Mouse (Mus musculus) urinary bladder, postnatal 10 days (tissue): Measurements from ENCODE around the gene Cdkn2aipnl.

ENCODE experiments used
- DNase-seq: peaks from one replicate; pipeline ENCODE4 v3.0.0; 2022; ENCODE audit warnings: low spot score

The Cdkn2aipnl gene

GRCm38 (mm10) chr11:51967443-51968401 lies at the start of gene Cdkn2aipnl:
Gene Cdkn2aipnl (plus strand): TSS chr11:51967661.
- peak; percentile 85 for DNase-seq

DNA sequence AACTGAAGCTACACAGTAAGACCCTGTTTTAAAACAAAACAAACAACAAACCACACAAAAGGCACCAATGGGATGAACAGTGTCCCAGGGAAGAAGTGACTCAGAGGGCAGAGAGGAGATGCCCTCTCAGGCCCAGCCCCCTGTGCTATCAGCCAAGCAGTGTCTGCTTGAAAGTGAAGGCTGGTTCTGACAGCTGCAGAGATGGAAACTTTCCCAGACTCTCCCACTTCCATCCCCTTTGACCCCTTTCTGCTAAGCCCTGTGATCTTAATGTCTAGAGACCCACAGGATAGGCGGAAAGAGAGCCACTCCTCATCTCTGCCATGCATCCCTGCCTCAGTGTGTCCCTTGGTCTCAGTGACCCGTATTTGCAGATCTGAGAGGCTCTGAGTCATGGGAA lies 49.5 kb upstream of the Cdkn2aipnl start:
- no peak for DNase-seq

DNA sequence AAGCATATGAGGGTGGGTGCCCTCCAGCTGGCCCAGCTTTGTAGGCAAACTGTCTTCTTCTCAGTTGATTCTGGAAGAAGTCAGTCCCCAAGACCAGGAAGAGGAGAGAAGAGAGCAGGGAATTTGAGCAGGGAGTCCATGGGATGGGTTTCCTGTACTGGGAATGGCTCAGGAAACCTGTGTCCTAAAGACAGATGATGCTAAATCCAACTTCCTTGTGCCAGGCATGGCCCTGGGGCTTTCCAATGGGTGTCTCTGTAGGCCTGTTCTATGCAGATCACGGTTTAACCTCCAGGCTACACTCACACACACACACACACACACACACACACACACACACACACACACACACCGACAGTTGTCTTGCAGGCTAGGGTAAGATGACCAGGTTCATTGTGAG lies 48.9 kb upstream of the Cdkn2aipnl start:
- no peak for DNase-seq

DNA sequence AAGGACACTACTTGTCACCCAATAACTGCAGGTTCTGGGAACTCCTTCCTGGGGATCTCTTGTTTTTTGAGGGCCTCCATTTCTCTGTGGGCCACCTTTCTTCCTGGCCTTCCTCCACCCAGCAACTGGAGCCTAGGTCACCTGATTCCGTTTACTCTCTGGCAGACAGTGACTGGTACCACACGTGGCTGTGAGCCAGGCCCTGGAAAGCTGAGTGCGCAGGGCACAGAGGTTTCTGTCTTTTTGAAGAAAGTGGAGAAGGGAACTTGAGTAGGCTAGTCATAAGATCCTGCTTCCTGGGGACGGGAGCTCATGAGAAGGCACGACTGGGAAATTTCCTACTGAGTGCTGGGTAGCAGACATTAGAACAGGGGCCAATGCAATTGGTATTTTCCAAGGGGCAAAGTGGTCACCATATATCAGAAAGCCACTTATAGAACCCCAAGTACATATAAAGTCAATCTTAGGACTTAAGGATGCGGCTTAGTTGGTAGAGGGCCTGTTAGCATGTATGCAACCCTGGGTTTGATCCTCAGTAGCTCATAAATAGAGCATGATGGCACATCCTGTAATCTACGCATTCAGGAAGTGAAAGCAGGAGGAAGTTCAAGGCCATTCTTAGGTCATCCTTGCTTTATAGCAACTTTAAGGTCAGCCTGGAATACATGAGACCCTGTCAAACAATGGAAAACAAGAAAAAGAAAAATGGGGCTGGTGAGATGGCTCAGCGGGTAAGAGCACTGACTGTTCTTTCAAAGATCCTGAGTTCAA lies 45.9 kb upstream of the Cdkn2aipnl start:
- no peak for DNase-seq

DNA sequence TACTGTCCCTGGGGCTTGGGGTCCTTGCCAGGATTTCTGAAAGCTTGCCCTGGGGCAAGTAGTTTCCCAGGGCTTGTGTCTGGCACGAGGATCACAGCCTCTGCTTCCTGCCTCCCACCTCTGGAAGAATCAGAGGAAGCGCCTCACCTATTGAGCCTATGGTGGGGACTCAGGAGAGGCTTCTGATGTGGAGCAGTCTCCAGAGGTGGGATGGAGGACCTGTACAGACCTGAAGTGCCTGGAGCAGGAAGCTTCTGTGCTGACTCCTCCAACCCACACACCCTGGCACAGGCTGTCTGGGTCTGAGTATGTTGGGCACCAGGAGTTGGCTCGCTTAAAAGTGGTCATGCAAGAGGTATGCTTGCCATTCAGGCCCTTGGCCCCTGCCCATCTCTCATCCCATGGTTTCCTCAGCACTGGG lies 45.0 kb upstream of the Cdkn2aipnl start:
- DNase-seq = no peak

DNA sequence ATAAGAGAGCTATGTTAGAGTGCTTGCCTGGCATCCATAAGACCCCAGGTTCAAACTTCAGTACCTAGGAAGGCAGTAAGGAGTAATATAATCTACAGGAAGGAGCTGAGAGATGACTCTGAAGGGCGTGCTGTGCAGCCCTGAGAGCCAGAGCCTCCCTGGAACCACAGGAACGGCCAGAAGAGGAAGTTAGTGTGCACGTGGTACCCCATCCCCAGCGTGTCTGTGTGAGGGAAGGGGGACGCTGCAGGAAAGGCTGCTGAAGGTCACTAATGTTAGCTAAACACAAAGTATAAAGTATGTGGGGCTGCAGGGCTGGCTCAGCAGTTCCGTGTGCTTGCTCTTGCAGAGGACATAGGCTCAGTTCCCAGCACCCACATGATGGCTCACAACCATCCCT lies 41.9 kb upstream of the Cdkn2aipnl start:
- no peak for DNase-seq

DNA sequence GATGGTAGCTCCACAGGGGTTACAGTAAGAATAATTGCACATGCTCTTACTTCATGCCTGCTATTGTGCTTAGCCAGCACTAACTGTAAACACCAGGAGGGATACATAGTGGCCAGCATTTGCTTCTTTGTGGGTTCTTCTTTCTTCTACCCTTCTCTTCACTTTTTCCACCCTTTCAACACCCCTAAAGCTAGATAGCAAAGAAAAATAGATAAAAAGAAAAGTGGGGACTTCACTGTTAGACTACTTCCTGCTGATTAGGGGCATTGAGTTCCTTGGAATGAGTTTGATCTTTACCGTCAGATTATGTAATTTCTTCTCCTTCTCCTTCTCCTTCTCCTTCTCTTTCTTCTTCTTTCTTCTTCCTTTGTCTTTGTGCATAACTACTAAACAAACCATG lies 41.1 kb upstream of the Cdkn2aipnl start:
- no peak for DNase-seq

GRCm38 (mm10) chr11:51927106-51927505 lies 40.4 kb upstream of the Cdkn2aipnl start:
- DNase-seq = no peak

- DNase-seq = no peak
These were observed 36.3 kb upstream of the Cdkn2aipnl start for GRCm38 (mm10) chr11:51931138-51931537.

- DNase-seq = no peak
These were observed 35.7 kb upstream of the Cdkn2aipnl start for GRCm38 (mm10) chr11:51931790-51932189.

DNA sequence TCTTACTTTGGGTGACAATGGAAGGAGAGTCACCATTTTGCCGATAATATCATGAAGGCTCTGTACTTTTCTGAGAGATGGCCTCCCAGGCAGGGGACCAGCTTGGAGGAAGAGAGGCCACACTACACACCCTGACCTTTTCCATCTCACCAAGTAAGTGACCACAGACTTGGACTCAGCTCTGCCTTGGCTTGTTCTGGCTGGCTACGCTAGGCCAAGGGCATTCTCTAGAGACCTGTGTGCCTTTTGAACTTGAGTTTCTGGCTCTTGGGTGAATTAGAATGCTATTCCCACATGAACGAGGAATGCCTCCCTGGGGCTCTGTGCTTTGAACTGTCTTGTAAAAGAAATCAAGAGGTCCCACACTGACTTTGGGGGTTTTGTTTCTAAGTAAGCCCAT lies 33.2 kb upstream of the Cdkn2aipnl start:
- no peak for DNase-seq

- no peak for DNase-seq
These were observed 31.6 kb upstream of the Cdkn2aipnl start for GRCm38 (mm10) chr11:51935636-51936434.

DNA sequence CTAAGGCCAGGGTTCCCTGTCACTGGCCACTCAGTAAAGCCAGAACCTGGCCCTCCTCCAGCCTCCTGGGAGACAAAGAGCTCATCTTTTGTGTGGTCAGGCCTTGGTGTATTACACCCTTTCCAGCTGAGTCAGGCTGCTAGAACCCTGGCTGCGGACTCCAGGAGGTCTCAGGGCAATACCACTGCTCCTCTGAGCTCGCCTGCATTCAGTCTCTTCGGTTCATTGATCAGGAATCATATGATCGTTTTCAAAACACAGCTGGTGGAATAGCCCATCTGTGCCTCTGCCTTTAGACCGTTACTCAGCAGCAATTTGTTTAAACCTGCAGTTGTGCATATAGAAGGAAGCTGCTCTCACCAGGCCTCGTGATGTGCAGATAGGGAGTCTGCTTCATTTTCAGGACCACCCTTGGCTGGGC lies 30.1 kb upstream of the Cdkn2aipnl start:
- no peak for DNase-seq

DNA sequence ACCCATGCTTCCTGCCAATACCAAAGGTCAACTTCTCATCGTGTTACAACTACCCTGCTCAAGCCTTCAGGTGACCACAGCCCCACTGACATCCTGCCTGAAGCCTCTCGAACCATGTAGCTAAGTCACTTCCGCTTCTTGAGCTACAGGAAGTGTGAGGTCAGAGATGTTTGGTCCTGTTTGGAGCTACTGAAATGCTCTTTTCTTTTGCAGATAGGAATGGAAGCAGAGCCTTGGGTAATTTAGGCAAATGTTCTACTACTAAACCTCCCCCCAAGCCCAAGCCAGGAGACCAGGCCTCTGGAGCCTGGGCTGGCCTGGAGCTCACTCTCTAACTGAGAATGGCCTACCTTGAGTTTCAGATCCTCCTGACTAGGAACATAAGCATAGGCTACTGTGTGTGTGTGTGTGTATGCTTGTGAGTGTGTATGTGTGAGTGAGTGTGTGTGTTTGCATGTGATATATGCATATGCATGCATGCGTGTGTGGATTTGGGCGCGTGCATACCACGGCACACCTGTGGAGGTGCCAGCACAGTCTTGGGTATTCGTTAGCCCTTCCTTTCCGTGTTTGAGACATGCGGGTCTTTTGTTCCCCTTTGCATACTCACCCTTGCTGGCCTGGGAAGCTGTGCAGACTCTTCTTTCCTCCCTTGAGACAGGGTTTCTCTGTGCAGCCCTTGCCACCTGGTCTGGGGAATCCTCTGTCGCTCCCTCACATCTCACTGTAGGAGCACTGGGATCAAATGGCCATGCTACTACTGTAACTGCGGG lies 28.5 kb upstream of the Cdkn2aipnl start:
- DNase-seq = no peak

DNA sequence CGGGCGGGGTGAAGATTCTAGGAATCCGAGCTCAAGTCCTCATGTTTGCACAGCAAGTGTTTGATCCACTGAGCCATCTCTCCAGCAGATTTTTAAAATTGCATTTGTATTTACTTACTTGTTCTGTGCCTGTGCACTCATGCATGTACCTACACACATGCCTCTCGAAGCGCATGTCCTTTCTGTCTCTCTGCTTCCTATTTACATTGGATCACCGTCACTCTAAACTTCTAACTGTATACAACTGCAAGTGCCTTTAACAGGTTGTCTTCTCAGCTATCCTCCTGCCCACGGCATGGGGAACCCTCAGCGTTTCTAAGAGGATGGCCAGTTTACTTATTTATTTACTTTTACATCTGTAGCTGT lies 27.9 kb upstream of the Cdkn2aipnl start:
- no peak for DNase-seq

DNA sequence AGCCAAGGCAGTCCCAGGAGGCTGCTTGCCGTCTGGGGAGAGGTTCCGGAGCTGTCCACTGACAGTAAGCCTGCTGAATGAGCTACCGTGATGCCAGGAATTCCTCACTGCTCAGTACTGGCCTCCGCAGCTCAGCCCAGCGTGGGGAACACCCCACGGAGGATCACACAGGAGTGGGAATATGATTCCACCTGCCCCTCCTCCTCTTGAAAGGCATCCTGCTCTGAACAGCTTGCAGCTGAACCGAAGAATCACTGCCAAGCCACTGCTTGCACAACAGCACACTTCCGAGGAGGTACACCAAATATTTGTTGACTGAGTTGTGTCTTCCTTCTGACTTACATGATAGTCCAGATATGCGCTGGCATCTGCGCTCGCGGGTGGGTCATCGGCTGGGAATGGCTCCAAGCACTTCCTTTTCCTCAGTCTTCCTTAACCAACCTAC lies 26.9 kb upstream of the Cdkn2aipnl start:
- no peak for DNase-seq

DNA sequence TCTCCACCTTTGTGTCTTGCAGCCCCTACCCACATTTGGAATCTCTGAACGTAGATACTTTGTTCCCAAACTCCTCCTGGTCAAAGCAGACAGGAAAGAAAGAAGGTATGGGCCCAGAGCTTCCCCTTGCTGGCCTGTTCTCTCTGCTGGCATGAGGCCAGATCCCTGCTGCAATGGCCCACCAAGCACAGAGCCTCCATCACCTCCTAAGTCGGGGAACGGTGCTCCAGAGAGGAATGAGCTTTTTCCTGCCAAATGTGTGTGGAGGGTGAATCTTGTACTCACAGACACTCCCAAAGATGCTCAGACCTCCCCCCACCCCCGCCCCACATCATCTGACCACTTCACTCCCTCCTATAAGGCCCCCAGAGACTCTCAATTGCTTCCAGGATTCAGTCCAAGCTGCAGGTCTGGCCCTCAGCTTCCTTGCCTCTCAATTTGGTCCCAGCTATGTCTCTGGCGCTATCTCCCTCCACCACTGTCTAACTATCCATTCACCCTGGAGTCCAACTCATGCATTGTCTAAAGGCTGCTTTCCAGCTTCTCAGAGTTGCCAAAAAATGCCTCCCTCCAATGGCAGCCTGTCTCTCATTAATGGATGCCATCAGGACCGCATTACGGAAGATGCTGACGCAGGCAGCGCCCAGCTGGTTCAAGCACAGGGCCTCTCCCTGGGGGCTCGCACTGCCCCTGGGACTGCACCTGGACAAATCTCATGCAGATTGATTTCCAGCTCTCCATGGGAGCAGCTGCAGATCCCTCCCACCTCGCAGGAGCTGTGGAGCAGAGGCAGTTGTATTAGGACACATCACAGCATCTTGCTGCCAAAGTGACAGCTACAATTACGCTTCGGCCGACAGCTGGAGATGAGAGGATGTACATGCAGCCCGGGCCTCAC lies 24.6 kb upstream of the Cdkn2aipnl start:
- no peak for DNase-seq

DNA sequence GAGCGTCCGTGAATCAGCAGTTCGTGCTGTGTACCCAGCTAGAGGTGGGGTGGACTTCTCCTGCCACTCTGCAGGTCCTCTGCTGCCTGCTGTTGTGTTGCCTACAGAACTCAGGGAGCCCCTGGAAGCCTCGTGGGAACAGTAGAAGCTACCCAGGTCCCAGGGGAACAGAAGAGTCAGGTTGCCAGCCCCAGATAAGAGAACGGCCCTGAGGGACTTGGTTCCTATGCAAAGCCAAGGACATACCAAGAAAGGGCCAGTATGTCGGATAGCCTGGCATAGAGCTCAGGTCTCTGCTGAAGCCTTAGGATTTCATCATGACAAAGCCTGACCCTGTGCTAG lies 24.0 kb upstream of the Cdkn2aipnl start:
- no peak for DNase-seq

DNA sequence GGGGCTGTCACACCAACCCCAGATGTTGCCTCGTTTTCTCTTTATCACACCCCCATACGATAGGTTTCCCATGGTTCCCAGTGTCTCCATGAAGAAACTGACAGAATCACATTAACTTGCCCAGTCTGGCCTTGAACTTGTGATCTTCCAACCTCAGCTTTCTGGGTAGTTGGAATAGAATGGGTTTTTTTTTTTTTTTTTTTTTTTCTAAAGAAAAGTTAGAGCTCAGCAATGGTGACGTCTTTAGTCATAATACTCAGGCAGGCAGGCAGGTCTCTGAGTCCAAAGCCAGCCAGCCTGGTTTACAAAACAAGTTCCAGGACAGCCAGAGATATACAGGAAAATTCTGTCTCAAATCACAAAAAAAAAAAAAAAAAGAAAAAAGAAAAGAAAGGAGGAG lies 23.2 kb upstream of the Cdkn2aipnl start:
- DNase-seq = no peak

- DNase-seq = no peak
These were observed 21.9 kb upstream of the Cdkn2aipnl start for GRCm38 (mm10) chr11:51945548-51945947.

DNA sequence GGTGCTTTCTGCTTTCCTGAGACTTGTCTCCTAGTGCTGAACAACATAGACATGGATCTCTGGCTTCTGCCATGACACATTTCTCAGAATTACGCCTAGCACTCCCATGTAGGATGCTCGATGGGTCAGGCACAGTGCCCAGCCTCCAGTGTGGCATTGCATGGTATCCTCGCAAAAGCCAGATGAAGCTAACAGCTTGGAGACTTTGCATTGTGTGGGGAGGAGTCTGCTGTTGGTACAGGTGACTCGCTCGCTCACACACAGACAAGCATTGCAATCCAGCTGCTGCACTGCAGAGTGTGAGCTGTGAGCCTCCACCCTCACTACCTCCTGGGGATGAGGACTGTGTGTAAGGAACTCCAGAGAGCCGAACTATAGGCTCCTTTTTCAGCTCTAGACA lies 21.3 kb upstream of the Cdkn2aipnl start:
- no peak for DNase-seq
